Mouse (Mus musculus) 416B (cell line): ENCODE results near the gene Pomgnt1.

Experiments
- DNase-seq: peaks from one replicate; pipeline ENCODE4 v3.0.0; 2011; ENCODE audit warnings: low read depth

Pomgnt1 gene

GRCm38 (mm10) chr4:116123602-116124519 is at the start of gene Pomgnt1, which contains the start of gene Rad54l:
Pomgnt1 (plus strand) TSS chr4:116123840.
Rad54l (minus strand) TSS chr4:116123690.
- peak; percentile 97 for DNase-seq

- DNase-seq: peak; percentile 80
Observed at GRCm38 (mm10) chr4:116074145-116074675, 49.4 kb upstream of the Pomgnt1 start.

- DNase-seq: peak; percentile 99
Observed at GRCm38 (mm10) chr4:116074861-116075620, 48.6 kb upstream of the Pomgnt1 start, which contains the start of the genes Uqcrh and Lrrc41. Uqcrh (minus strand) TSS chr4:116075071. Lrrc41 (plus strand) TSS chr4:116075269.

GRCm38 (mm10) chr4:116075631-116076368 is 47.8 kb upstream of the Pomgnt1 start:
- peak; percentile 60 for DNase-seq

- peak; percentile 67 for DNase-seq
Observed at GRCm38 (mm10) chr4:116076369-116077231, 47.0 kb upstream of the Pomgnt1 start.

- peak; percentile 25 for DNase-seq
Observed at GRCm38 (mm10) chr4:116077240-116078095, 46.2 kb upstream of the Pomgnt1 start.

GRCm38 (mm10) chr4:116088510-116089249 is 35.0 kb upstream of the Pomgnt1 start:
- no peak for DNase-seq

- no peak for DNase-seq
Observed at GRCm38 (mm10) chr4:116096291-116096690, 27.3 kb upstream of the Pomgnt1 start.

GRCm38 (mm10) chr4:116097211-116097610 is 26.4 kb upstream of the Pomgnt1 start:
- DNase-seq: no peak

GRCm38 (mm10) chr4:116100959-116101358 is 22.7 kb upstream of the Pomgnt1 start:
- peak; percentile 77 for DNase-seq

- DNase-seq: no peak
Observed at GRCm38 (mm10) chr4:116105278-116105677, 18.4 kb upstream of the Pomgnt1 start.

- DNase-seq: no peak
Observed at GRCm38 (mm10) chr4:116110695-116111094, 12.9 kb upstream of the Pomgnt1 start.

GRCm38 (mm10) chr4:116111486-116111885 is 12.2 kb upstream of the Pomgnt1 start:
- no peak for DNase-seq

GRCm38 (mm10) chr4:116122762-116123161 is 878 bp upstream of the Pomgnt1 start:
- peak; percentile 83 for DNase-seq

- no peak for DNase-seq
Observed at GRCm38 (mm10) chr4:116125803-116126386, 2.3 kb downstream of the Pomgnt1 start.

- DNase-seq: no peak
Observed at GRCm38 (mm10) chr4:116127956-116128355, 4.3 kb downstream of the Pomgnt1 start.

GRCm38 (mm10) chr4:116133126-116133525 is 9.5 kb downstream of the Pomgnt1 start:
- DNase-seq: no peak

GRCm38 (mm10) chr4:116134990-116135389 is 11.3 kb downstream of the Pomgnt1 start:
- peak; percentile 71 for DNase-seq
